Mouse (Mus musculus): ENCODE results near the gene Pilrb2. TPM values are rescaled to one million over a fixed set of nuclear protein-coding genes. Genes with fewer than 3 reads are reported as not detected.
"Not testable (repeated sequence)": the region's sequence is repeated elsewhere in the genome, so short reads cannot be mapped to it uniquely, and the experiment has no call there.

Gene Pilrb2
- total RNA-seq, 2 experiments from 2014 or later = not detected

GRCm38 (mm10) chr5:137835966-137836520 lies 35.6 kb downstream of the Pilrb2 start, which contains the start of gene Pilra:
Pilra (minus strand) TSS chr5:137836281.
- not testable (repeated sequence) for DNase-seq (ENCODE audit: extremely low spot score in 1 of 2, low spot score in 1 of 2)

GRCm38 (mm10) chr5:137833500-137833899 lies 38.1 kb downstream of the Pilrb2 start:
- no peak for DNase-seq (ENCODE audit: extremely low spot score in 1 of 2, low spot score in 1 of 2)

- no peak for DNase-seq (ENCODE audit: extremely low spot score in 1 of 2, low spot score in 1 of 2)
These were observed 40.1 kb downstream of the Pilrb2 start for GRCm38 (mm10) chr5:137831506-137831905.

GRCm38 (mm10) chr5:137831106-137831505 lies 40.5 kb downstream of the Pilrb2 start:
- no peak for DNase-seq (ENCODE audit: extremely low spot score in 1 of 2, low spot score in 1 of 2)

- no peak for DNase-seq (ENCODE audit: extremely low spot score in 1 of 2, low spot score in 1 of 2)
These were observed 41.4 kb downstream of the Pilrb2 start for GRCm38 (mm10) chr5:137830238-137830637.

- DNase-seq (ENCODE audit: extremely low spot score in 1 of 2, low spot score in 1 of 2) = no peak
These were observed 42.9 kb downstream of the Pilrb2 start for GRCm38 (mm10) chr5:137828694-137829093.

- no peak for DNase-seq (ENCODE audit: extremely low spot score in 1 of 2, low spot score in 1 of 2)
These were observed 45.2 kb downstream of the Pilrb2 start for GRCm38 (mm10) chr5:137826421-137826820.

- DNase-seq (ENCODE audit: extremely low spot score in 1 of 2, low spot score in 1 of 2) = no peak
These were observed 45.6 kb downstream of the Pilrb2 start for GRCm38 (mm10) chr5:137825971-137826370.

- DNase-seq (ENCODE audit: extremely low spot score in 1 of 2, low spot score in 1 of 2) = no peak
These were observed 46.6 kb downstream of the Pilrb2 start for GRCm38 (mm10) chr5:137825030-137825429.

GRCm38 (mm10) chr5:137823455-137824045 lies 48.1 kb downstream of the Pilrb2 start:
- DNase-seq (ENCODE audit: extremely low spot score in 1 of 2, low spot score in 1 of 2) = no peak

GRCm38 (mm10) chr5:137822602-137823001 lies 49.0 kb downstream of the Pilrb2 start:
- DNase-seq (ENCODE audit: extremely low spot score in 1 of 2, low spot score in 1 of 2) = no peak

- DNase-seq (ENCODE audit: extremely low spot score in 1 of 2, low spot score in 1 of 2) = no peak
These were observed 49.5 kb downstream of the Pilrb2 start for GRCm38 (mm10) chr5:137822126-137822525.

GRCm38 (mm10) chr5:137817466-137818222 lies 54.0 kb downstream of the Pilrb2 start:
- DNase-seq (ENCODE audit: extremely low spot score in 1 of 2, low spot score in 1 of 2) = no peak

Other genes with a start within 250 kb of the Pilrb2 start
- gene Fbxo24, start 242.8 kb downstream of the Pilrb2 start, total RNA-seq (2021) = under 1 TPM; 0.27 to 0.31 TPM
- gene Lrch4, start 242.7 kb downstream of the Pilrb2 start, total RNA-seq (2021) = 10 to 100 TPM; 19.3 to 23.5 TPM
- gene Gm20605, start 242.6 kb downstream of the Pilrb2 start, total RNA-seq (2021) = 10 to 100 TPM; 12.7 to 15.8 TPM
- gene Sap25, start 230.5 kb downstream of the Pilrb2 start, total RNA-seq (2021) = 10 to 100 TPM in 1 of 2 experiments, 1 to 10 TPM in 1; 3.1 to 13.9 TPM
- gene Irs3, start 226.1 kb downstream of the Pilrb2 start, total RNA-seq (2021) = not detected
- gene Agfg2, start 187.1 kb downstream of the Pilrb2 start, total RNA-seq (2021) = 10 to 100 TPM; 61.8 to 63.9 TPM
- gene Nyap1, start 130.2 kb downstream of the Pilrb2 start, total RNA-seq (2021) = 10 to 100 TPM; 63.9 to 65.5 TPM
- 100 to 1,000 TPM; 203 to 214 TPM for gene Tsc22d4, start 126.1 kb downstream of the Pilrb2 start, total RNA-seq (2021)
- 10 to 100 TPM; 24.7 to 26.2 TPM for gene Ppp1r35, start 93.0 kb downstream of the Pilrb2 start, total RNA-seq (2021)
- gene Mepce, start 84.2 kb downstream of the Pilrb2 start, total RNA-seq (2021) = 10 to 100 TPM; 40.1 to 42.8 TPM
- gene Zcwpw1, start 84.0 kb downstream of the Pilrb2 start, total RNA-seq (2021) = 1 to 10 TPM; 6.1 to 6.2 TPM
- gene Pilra, start 35.5 kb downstream of the Pilrb2 start, total RNA-seq (2021) = under 1 TPM; 0.82 to 0.91 TPM
- not detected for gene Pilrb1, start 13.7 kb downstream of the Pilrb2 start, total RNA-seq (2021)
- under 1 TPM; 0.17 to 0.28 TPM for gene Cyp3a13, start 49.8 kb upstream of the Pilrb2 start, total RNA-seq (2021)
- gene Gjc3, start 91.3 kb upstream of the Pilrb2 start, total RNA-seq (2021) = 10 to 100 TPM; 28.5 to 31.3 TPM
- gene Azgp1, start 109.7 kb upstream of the Pilrb2 start, total RNA-seq (2021) = not detected
- gene Smok3a, start 149.4 kb upstream of the Pilrb2 start, total RNA-seq (2021) = not detected
- gene Smok3b, start 149.6 kb upstream of the Pilrb2 start, total RNA-seq (2021) = not detected
- gene Smok3c, start 181.4 kb upstream of the Pilrb2 start, total RNA-seq (2021) = not detected
- gene Zkscan1, start 213.3 kb upstream of the Pilrb2 start, total RNA-seq (2021) = 10 to 100 TPM; 40.4 to 43.3 TPM
- gene Zscan21, start 245.1 kb upstream of the Pilrb2 start, total RNA-seq (2021) = 10 to 100 TPM; 14.1 to 16.7 TPM